Mouse (Mus musculus): ENCODE results near the gene Ddo. TPM values are rescaled to one million over a fixed set of nuclear protein-coding genes. Genes with fewer than 3 reads are reported as not detected.

Ddo gene
- polyA plus RNA-seq, 1 experiment = not detected

DNA sequence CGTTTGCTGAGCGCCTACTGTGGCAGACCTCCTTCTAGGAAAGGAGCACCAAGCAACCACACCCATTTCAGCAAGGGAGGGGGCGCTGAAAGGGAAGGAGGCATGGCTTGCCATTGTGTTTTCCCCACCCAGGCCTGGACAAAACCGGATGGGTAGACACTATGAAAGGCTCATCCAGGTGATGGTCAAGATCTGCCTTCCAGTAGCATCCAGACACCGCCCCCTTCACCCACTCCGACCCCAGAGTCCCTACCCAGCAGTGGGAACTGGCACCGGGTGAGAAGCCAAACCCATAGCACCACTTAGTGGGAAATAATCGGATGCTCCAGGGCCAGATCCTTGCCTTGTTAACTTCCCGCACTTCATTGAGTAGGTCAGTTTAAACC lies 54.0 kb downstream of the Ddo start:
- TF ChIP-seq GATA1 (IDR thresholded peaks at IDR 0.05; ENCODE audit: low read length) = no peak

DNA sequence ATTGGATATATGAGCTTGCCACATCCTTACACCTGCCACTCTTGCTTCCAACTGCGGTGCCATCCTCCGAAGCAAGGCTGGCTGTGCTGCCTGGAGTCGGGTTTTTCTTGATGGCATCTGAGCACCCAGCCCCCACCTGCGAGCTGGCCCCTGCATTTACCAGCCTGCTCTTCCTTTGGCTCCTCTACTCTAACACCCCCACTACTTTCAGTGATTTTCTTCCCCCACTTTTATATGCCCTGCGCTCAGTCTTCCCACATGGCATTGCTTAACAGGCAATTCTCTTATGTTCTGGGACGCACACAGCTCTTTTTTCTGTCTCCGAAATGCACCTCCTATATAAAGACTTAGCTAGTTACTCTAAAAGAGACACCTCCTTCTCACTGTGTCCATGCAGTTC lies 54.5 kb downstream of the Ddo start:
- TF ChIP-seq GATA1 (IDR thresholded peaks at IDR 0.05; ENCODE audit: low read length) = no peak

DNA sequence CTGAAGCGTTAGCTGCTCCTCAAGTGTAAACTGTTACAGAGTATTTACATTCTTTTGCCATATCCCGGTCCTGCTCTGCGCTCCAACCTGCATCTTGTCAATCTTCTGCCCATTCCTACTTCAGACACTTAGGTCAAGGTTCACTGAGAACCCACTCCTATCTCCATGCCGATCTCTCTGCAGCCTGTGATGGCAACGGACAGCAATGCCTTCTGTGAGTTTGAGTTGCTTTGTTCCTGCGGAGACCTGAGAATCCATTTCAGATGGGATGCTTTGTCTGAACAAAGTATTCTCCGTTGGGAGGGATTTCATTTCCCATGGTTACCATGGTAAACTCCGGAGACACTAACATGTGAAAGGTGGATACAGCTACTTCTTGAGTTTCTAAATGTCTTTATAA lies 55.8 kb downstream of the Ddo start:
- no peak for TF ChIP-seq GATA1 (IDR thresholded peaks at IDR 0.05; ENCODE audit: low read length)

DNA sequence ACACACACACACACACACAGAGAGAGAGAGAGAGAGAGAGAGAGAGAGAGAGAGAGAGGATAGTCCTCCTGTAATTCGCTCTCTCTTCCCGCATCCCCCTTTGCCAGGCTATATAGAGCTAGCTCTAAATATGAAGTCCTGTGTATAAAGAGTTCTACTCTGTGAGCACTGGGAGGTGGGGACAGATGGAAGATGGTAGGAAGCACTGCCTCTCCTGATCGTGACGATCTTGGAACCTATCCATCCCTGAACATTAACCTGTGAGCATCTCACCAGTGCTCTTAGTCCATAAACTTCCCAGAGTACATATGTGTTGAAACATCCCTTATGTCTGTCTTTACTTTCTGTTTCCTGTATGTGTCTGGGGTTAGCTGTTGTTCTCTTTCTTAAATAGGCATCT lies 57.2 kb downstream of the Ddo start:
- TF ChIP-seq GATA1 (IDR thresholded peaks at IDR 0.05; ENCODE audit: low read length) = no peak

DNA sequence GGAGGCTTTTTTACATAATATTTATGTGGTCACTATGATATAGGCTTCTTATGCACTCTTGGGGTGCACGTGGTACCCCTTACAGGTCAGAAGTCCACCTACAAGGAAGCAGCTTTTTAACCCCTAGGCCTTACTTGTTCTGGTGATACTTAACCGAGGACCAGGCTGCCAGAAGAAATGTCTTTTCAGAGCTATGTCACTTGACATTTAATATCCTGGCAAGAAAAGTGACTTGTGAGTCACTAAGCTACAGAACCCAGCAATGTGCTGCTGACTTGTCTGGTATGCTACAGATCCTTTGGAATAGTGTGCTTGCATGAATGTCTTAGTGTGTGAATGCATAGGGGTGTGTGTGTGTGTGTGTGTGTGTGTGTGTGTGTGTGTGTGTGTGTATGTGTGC lies 57.6 kb downstream of the Ddo start:
- no peak for TF ChIP-seq GATA1 (IDR thresholded peaks at IDR 0.05; ENCODE audit: low read length)

GRCm38 (mm10) chr10:40688266-40688665 lies 58.5 kb downstream of the Ddo start:
- TF ChIP-seq GATA1 (IDR thresholded peaks at IDR 0.05; ENCODE audit: low read length) = no peak

GRCm38 (mm10) chr10:40688873-40689272 lies 59.1 kb downstream of the Ddo start:
- no peak for TF ChIP-seq GATA1 (IDR thresholded peaks at IDR 0.05; ENCODE audit: low read length)

DNA sequence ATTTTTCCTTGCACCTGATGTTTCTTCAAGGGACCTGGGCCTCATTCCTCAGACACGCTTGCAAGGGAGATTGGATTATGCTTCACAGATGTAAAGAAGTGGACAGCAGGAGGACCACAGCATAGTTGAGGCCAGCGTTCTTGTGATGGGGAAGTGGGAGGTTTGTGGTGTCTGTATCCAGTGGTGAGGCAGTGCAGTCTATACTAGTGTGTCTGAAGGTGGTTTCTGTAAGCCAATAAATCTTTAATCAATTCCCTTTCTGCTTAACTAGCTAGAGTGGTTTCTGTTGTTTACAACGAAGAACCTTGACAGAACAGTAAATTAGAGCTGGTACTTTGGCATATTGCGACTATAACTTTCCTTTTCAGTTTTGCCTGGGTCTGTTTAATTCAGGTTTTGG lies 68.8 kb downstream of the Ddo start:
- TF ChIP-seq GATA1 (IDR thresholded peaks at IDR 0.05; ENCODE audit: low read length) = no peak

GRCm38 (mm10) chr10:40711127-40711526 lies 81.3 kb downstream of the Ddo start:
- no peak for TF ChIP-seq GATA1 (IDR thresholded peaks at IDR 0.05; ENCODE audit: low read length)

GRCm38 (mm10) chr10:40713018-40713608 lies 83.3 kb downstream of the Ddo start:
- no peak for TF ChIP-seq GATA1 (IDR thresholded peaks at IDR 0.05; ENCODE audit: low read length)

DNA sequence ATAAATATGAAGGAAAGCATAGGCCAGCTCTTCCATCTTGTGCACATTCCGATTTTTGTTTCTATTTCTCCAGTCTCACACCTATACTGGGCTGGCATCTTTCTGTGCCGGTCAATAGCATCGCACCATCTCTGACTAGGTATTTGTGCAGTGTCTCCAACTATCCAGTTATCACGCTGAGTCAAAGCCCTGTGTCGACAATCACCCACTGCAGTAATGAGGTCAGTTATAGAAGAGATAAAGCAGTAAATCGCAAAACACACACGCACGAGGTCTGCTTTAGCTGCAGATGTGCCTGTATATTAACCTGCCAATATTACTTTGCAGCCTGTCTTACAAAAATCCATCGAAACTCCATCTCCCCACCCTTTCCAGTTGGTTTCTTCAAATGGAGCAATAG lies 84.0 kb downstream of the Ddo start:
- no peak for TF ChIP-seq GATA1 (IDR thresholded peaks at IDR 0.05; ENCODE audit: low read length)

- no peak for TF ChIP-seq GATA1 (IDR thresholded peaks at IDR 0.05; ENCODE audit: low read length)
Observed at GRCm38 (mm10) chr10:40715151-40715550, 85.3 kb downstream of the Ddo start.

- no peak for TF ChIP-seq GATA1 (IDR thresholded peaks at IDR 0.05; ENCODE audit: low read length)
Observed at GRCm38 (mm10) chr10:40716296-40716695, 86.5 kb downstream of the Ddo start.

DNA sequence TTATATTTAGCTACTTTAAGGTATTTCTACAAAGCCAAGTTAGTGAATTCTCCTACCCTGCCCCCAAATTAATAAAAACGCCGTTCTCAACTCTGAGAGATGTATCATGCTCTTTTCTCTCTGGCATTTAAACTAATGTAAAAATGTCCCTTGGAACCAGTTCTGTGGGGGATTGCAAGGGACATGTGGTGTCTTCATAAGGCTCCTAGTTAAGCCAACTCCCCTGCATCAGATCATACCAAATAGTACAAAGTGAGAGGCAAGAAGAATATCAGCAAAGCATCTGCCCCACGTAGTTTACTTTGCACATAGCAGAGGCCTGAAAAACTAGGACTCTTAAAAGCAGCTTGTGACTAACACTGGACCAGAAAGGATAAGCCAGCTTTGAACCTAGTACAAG lies 86.9 kb downstream of the Ddo start:
- no peak for TF ChIP-seq GATA1 (IDR thresholded peaks at IDR 0.05; ENCODE audit: low read length)

GRCm38 (mm10) chr10:40718362-40718761 lies 88.6 kb downstream of the Ddo start:
- TF ChIP-seq GATA1 (IDR thresholded peaks at IDR 0.05; ENCODE audit: low read length) = no peak

GRCm38 (mm10) chr10:40719062-40719461 lies 89.3 kb downstream of the Ddo start:
- no peak for TF ChIP-seq GATA1 (IDR thresholded peaks at IDR 0.05; ENCODE audit: low read length)

DNA sequence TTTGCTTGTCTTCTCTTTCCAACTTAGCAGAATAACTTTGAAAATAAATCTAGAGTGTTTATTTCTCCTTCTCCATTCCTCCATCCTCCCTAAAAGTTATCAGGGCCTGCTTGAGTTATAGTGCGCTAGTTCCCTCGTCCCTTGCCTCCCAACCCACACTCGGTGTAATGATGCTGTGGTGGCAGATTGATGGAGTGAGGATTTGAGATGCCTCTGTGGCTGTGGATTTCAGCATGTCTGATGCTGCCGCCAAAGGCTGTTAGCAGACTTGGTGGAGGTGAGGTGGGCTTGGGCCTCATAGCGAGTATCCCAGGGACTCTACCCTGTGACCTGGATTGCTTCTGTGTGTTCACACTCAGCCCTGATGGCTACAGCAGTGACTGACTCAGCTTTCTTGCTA lies 91.1 kb downstream of the Ddo start:
- TF ChIP-seq GATA1 (IDR thresholded peaks at IDR 0.05; ENCODE audit: low read length) = no peak

- no peak for TF ChIP-seq GATA1 (IDR thresholded peaks at IDR 0.05; ENCODE audit: low read length)
Observed at GRCm38 (mm10) chr10:40724342-40724741, 94.5 kb downstream of the Ddo start.
